Mouse (Mus musculus): ENCODE measurements around the gene Slc34a1.
"Not testable (repeated sequence)": the region's sequence is repeated elsewhere in the genome, so short reads cannot be mapped to it uniquely, and the experiment has no call there.

Gene Slc34a1

DNA sequence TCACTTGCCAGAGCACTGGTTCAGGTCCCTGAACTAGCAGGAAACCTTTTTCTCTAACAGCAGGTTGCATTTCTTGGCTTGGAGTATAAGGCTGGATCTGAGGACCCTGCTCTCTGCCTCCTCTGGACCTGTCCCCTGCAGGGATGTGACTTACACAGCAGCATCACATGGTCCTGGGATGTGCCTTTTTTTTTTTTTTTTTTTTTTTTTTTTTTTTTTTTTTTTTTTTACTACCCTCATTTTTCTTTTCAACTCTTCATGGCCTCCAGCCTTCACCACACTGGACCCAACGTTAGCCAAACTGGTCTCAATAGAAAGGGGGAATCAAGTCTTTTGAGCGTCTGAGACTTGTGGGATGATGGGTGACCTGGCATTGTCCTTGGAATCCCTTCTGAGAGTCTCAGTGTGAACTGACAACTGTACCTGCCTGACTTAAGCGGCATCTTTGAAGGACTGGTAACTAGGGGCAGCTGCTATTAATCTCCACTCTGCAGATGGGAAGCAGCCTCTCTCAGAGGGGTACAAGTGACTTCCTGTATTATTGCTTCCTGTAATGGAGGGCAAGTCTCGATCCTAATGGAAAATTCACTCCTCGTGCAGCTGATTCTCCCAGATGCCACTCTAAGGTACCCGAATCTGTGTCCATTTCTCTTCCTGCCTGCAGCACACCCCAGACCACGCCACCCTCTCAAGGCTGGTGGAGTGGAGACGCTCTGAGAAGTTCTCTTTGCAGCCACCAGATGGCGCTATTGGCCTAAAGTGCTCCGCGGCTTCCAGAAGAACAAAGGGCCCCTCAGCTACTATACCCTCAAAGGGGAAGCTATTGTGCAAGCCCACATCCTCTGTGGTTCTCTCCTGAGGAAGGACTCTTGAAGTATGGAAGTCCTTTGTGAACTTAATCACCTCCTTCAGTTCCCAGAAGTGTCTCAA, 7.1 kb downstream of the Slc34a1 start:
- peak; percentile 57 for DNase-seq

DNA sequence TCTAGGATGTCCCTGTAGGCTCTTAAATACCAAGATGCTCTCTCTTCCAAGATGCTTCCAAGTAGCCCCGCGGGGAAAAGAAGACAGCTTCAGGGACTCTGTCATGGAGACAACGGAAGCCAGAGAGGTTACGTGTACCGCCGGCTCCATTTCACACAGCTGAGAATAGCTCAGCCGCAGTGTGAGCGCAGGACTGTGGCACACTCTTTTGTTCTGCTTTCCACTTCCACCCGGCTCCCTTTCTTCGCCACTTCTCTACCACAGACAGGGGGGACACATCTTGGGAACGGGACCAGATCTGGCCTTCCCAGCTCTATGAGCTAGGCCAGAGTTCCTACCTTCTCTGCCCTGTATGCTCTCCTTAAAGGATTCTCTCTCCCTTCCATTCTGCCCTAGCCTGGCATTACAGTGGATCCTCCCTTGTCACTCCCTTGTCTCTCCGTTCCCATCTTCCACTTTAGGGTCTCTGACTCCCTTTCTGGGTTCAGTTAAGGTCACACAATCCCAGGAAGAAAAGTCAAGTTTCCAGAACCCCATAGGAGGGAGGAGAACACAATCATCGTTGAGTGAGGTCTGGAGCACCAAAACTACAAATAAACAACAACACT, 7.9 kb downstream of the Slc34a1 start:
- no peak for DNase-seq

DNA sequence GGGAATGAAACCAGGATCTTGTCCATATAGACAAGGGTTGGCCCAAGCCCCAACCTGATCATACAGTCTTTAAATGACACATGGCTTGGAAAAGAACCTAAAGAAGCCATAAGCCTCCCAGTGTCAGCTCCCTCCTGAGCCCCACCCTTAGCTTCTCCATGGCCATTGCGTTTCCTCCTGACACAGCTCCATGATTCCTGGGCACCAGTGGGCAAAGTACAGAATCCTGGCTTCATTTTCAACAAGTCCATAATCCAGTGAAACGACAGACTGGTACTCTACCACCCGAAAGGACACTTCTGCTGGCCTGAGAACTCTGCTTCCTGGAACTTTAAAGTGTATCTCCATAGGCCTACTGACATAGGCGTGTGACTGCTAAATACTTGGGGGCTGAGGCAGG, 9.4 kb downstream of the Slc34a1 start:
- DNase-seq, result no peak

DNA sequence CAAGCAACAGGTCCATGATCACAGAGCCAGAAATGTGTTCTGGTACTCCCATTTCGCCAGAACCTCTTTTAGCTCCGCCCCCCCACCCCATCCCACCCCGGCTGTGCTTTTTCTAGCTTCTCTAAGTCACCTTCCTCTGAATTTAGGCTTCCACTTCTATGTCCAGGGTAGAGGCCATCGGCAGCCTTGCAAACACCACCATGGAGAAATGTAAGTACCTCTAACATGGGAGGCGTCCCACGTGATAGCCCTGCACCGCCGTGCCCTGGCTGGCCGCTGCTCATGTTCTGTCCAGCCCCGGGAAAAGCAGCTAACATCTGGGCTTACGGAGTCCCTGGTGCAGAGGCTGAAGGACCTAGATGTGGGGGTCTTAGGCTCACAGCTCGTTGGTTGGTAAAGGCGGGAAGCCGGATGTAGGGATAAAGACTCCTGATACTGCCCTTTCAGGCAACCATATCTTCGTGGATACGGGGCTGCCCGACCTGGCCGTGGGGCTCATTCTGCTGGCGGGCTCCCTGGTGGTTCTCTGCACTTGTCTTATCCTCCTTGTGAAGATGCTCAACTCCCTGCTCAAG, 10.6 kb downstream of the Slc34a1 start:
- DNase-seq, result no peak

DNA sequence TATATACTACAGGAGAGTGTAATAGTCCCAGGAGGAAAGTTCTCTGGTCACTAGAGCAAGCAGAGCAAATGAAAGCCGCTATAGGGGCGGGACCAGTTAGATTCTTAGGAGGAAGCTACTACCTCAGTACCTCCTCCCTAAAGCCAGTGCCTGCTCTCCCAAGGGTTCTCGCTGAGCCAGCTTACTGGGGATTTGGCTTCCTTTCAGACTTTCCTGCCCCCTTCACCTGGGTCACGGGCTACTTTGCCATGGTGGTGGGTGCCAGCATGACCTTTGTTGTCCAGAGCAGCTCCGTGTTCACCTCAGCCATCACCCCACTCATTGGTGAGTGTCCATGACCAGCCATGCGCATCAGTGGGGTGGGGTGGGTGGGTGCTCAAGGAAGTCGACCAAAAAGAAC, 13.8 kb downstream of the Slc34a1 start:
- no peak for DNase-seq

DNA sequence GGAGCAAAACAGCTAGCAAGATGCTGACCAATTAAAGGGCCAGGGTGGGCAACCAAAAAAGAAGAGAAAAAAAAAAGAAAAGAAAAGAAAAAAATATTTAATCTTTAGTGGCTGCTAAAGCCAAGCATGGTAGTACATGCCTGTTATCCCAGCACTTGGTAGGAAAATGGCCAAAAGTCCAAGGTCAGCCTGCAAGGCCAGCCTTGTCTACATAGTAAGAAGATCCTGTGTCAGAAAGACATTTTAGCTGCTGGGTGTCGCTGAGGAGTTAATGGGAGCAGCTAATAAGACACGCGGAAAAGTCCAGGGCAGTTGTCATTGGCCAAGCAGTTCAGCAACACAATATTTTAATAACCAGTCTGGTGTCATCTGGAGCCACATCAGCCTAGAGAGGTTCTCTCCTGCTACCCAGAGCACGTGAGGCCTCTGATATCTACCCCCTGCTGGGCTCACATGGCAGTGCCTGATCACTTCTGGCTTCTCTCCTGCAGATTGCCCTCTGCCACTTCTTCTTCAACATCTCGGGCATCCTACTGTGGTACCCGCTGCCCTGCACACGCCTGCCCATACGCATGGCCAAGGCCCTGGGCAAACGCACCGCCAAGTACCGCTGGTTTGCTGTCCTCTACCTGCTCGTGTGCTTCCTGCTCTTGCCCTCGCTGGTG, 14.8 kb downstream of the Slc34a1 start:
- no peak for DNase-seq

DNA sequence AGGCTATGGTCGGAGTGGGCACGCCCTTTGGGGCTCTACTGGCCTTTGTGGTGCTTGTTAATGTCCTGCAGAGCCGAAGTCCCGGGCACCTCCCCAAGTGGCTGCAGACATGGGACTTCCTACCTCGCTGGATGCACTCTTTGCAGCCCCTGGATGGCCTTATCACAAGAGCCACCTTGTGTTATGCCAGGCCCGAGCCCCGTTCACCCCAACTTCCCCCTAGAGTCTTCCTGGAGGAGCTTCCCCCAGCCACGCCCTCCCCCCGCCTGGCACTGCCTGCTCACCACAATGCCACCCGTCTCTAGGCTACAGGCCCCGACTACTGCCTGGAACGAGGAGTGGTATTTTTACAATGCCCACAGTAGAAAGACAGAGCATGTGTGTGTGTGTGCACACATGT, 15.3 kb downstream of the Slc34a1 start:
- DNase-seq, result no peak

DNA sequence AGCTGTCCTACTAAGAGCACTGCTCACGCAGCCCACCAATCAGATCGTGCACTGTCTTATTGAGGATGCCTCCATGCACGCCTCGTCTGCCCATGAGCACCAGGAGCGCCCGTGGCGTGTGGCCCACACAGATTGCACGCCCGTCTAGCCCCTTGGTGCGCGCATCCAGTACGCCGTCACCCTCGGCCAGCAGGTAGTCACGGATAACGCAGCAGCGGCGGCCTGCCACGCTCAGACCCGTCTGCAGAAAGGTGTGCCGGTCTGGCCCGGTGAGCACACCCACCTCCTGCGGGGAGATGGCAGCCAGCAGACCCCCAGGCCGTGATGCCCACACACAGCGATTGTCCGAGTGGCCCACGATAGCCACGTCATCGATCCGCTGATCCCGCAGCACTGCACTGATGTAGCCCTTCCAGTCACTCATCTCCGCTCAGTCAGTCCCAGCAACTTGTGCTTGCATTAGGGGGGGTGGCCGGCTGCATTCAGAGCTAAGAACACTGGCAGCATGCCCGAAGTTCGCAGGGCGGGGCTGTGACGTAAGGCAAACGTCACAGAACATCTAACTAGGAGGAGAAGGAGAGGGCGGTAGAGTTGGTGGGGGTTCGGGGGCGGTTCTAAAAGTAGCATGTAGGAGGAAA, 16.9 kb downstream of the Slc34a1 start, which contains the start of gene Pfn3:
Gene Pfn3, minus strand, starts transcription at position 490 of the 638 bp plus-strand sequence.
- no peak for DNase-seq

DNA sequence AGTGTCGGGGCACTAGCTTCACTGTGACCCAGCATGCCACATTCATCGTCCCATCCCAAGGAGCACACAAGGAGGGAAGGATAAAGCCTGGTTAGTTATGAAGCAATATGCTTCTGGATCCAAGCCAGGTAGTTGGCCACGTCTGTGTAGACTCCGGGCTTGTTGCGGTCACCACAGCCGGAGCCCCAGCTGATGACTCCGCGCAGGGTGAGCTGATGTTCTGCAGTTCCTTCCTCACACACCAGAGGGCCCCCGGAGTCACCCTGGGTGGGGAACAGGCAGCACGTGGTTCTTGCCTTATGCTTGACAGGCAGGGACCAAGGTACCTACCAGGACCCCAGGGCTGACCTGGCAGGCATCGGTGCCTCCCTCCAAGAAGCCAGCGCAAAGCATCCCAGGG, 20.0 kb downstream of the Slc34a1 start:
- DNase-seq, result peak; percentile 79

DNA sequence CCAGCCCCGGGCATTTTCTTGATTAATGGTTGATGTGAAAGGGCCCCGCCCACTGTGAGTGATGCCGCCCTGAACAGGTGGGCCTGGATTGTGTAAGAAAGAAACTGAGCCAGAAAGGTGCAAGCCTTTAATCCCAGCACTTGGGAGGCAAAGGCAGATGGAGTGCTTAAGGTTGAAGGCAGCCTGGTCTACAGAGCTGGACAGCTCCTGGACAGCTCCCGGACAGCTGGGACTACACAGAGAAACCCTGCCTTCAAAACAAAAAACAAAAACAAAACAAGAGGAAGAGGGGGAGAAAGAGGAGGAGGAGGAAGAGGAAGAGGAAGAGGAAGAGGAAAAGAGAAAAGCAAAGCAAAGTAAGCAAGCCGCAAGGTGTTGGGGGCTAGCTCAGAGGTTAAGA, 21.2 kb downstream of the Slc34a1 start:
- no peak for DNase-seq

DNA sequence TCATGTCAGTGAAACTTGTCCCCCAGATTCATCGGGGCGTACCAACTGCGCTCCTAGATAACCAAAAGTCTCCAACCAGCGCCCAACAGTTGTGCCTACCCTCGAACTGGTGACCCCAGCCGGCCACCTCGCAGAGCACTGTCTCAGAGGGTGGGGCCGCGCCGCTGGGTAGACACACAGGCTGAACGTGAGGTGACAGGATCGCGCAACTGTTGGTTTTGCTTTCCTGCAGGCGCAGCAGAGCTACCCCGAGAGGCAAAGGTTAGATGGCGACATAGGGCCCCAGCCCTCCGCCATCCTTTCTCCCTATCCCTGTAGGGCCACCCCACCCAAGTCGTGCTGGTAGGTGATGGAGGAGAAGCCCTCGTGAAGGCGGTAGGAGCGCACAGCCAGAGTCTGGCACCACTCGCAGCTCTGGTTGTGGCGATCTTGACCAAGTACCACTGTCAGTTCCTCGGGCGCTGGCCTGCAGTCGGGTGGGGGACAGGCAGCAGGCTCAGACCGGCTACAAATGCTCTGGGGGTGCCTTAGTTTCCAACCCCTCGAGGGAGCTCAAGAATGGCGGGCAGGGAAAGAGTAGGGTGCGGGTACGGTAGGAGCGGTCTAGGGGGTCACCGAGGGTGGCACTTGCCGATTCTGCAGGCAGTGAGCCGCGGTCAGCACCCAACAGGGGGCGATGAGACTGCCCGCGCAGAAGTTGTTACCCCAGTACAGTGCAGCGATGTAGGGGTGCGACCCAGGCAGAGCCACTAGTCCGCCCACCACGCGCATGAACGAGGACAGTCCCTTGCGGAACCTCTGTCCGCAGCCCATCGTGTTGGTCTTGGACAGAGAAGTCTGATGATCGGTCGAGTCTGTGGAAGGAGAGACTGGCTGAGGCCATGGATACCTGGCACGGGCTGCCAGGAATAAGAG, 22.3 kb downstream of the Slc34a1 start:
- no peak for DNase-seq

DNA sequence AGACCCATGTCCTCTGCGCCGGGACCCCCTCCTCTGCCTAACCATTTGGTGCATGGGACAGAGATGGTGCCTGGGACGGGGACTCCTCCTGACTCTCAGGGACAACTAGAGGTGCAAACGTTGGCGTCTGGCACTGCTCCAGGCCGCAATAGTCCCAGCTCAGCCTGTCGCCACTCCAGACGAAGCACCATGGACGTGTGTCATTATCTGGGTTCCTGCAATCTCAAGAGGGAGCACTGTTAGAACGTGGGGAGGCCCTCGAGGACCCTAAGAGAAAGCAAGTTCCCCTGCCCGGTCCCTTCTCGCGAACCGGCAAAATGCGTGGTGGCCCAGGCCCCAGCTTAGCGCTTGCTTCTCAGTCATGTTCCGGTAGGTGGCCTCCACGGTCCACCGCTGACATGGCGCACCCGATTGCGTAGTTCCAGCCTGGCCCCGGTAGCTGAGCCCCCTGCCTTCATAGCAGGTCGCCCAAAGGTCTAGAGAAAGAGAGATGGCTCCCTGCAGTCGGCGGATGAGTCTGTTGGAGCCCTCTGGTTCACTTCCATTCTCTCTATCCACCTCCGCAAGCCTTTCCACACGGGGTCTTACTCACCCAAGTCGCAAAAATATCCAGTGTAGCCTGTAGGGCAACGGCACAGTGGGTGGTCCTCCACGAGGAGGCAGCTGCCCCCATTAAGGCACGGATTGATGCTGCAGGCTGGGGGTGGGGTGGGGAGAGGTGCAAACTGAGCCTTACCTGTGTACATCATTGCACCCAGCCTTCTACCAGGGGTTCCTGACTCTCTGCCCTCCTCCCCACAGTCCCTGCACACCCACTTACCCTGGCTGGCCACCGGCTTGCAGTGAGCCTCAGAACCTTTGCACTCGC, 23.2 kb downstream of the Slc34a1 start:
- peak; percentile 51 for DNase-seq

DNA sequence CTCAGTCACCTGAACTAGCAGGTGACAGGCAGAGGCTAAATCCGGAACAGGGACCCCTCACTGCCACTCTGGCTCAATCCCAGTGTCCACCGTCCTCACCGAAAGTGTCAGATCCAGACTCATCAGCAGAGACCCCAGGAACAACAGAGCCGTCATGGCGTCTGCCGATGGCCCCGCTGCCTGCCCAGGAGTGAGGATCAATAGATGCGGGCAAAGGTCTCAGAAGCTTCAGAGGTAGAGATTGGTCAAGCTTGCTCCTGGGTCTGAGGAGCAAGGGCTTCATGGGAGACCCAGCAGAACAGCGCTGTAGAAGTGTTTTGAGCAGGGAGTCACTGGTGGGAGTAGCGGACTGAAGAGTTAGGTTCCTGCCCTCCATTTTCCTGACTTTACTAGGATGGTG, 28.6 kb downstream of the Slc34a1 start, which contains the start of gene F12:
Gene F12, minus strand, starts transcription at position 181 of the 400 bp plus-strand sequence.
- DNase-seq, result no peak

DNA sequence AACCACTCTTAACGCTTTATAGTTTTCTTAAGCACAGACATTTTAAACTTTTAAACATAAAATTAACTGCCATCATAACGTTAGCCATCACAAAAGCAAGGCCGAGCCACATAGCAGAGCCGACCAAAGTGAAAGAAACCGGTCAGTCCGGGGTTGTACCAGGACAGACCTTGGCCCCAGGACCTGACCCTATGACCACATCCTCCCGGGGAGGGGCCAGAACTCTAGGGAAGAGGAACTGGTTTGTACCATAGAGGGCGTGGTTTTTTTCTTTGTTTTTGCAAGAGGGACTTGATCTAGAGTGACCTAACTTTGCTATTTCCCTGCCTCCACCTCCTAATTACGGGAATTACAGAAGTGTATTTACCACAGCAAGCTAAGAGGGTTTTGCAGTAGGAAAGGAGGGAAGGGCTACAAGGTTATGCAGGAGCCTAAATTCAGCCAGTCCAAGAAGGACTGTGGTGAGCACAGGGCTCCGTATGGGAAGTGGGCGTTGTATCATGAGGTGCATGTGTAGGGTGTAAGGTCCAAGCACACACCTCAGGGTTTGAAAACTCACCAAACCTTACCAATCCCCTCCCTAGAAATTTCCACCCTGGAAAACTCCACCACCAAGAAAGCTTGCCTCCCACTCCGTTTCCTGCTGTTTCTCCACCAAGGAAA, 31.4 kb downstream of the Slc34a1 start:
- no peak for DNase-seq

DNA sequence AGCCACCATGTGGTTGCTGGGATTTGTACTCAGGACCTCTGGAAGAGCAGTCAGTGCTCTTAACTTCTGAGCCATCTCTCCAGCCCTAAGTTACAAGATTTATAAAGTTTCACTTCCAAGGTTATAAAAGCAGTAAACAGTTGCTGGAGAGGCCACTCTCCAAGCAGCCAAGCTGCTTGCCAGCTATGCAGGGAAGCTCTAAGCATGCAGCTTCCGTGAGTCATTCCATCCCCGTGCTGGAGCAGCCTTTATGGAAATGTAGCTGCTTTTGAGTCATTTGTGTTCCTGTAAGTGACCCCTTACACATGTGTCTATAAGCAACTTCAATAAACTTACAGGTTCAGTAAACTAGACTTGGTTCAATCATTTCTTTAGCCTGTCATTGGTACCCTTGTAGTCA, 32.6 kb downstream of the Slc34a1 start:
- DNase-seq, result no peak

DNA sequence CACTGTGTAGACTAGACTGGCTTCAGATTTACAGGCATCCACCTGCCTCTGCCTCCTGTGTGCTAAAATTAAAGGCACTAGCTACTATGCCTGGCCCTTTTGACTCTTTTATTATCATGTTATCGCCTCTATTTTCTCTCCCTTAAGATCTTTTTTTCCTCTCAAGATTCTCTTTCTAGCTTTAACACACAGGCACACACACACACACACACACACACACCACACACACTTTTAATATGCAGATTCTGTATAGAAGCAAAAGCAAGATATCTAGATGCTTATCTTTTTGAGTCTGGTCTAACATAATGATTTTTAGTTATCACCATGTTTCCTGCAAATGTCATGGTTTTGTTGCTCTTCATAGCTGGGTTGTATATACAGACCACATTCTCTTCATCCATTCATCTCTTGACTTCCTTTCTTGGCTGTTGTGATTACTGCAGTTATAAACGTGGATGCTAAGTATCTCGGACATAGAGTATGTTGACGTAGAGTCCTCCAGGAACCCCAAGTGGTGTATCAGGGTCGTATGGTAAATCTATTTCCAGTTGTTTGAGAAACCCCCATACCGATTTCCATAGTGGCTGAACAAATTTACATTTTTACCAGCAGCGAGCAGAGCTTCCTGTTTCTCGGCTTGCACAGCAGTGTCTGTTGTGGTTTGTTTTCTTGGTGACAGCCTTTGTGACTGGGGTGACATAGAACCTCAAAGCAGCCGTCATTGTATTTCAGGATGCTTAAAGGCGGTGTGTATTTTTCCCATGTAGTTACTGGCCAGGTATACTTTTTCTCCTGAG, 34.1 kb downstream of the Slc34a1 start:
- no peak for DNase-seq

DNA sequence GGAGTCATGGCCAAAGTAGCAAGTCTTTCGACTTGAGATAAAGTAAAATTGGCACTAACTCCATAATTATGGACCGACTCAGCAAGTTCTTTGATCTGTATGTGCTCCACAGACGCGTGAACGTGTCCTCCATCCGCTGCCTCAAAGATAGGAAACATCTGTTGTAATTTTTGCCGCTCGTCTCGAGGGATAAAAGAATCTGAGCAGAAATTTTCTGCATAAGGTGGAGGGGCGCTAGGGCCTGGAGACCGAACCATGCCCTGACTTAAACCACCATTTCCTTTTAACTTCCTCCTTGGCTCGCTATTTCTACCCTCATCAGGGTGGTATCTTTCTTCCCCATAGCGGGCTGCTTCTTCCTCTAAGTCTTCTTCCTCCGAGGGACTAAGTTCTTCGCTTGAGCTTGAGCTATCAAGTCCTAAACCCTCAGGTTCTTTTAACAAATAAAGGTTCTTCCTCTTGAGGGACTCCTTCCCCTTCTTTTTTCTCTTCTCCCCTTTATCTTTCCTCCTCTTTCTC, 39.2 kb downstream of the Slc34a1 start:
- not testable (repeated sequence) for DNase-seq

DNA sequence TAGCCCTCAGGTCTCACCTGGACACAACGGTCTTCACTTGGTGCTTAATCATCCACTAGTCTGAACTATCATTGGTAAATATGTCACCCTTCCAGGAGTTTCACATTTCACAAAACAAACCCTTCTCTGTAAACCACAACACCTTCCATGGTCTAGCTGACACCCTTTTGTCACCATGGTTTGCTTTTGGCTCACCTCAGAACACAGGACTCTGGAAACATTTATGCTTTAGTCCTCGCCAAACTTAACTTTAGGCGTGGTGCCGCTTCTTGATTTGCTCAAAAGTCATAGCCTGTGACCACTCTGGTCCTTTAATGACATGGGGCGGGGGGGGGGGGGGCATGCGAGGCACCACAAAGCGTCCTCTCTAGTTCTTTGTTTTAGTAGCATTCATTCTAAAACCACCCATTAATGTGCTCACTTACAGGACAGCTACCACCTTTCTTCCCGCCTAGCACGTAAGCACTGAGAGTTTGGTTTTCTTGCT, 45.9 kb downstream of the Slc34a1 start:
- DNase-seq, result no peak
